Mouse (Mus musculus) lung, embryonic 16.5 days (tissue): ENCODE data around the gene Scai. TPM values are rescaled to one million over a fixed set of nuclear protein-coding genes. Genes with fewer than 3 reads are reported as not detected.

ENCODE experiments used
- ATAC-seq: fragments of 200-750 bp; cut with Nextera tagmentation; 2 replicates; pipeline ENCODE4 v1.8.0; 2017; ENCODE audit warnings: low read depth, mild to moderate bottlenecking, moderate library complexity
- H3K27ac ChIP-seq: fragments of 300-500 bp; sonication (generic); 2 replicates; pipeline ENCODE4 v1.5.1; 2014; ENCODE audit warnings: mild to moderate bottlenecking, control low read depth, low read length
- H3K27me3 ChIP-seq: fragments of 300-500 bp; sonication (generic); 2 replicates; pipeline ENCODE4 v1.6.1; 2014; ENCODE audit warnings: low read depth, low read length, mixed read lengths; ENCODE audit not compliant: control insufficient read depth, insufficient read depth
- H3K36me3 ChIP-seq: fragments of 300-500 bp; sonication (generic); 2 replicates; pipeline ENCODE4 v1.6.1; 2014; ENCODE audit warnings: low read length; ENCODE audit not compliant: control insufficient read depth, insufficient read depth
- H3K4me1 ChIP-seq: fragments of 300-500 bp; sonication (generic); replicated peaks from 2 replicates; pipeline ENCODE4 v1.6.1; 2014; ENCODE audit warnings: low read length, mixed read lengths; ENCODE audit not compliant: control insufficient read depth, insufficient read depth
- H3K4me2 ChIP-seq: fragments of 300-500 bp; sonication (generic); 2 replicates; pipeline ENCODE4 v1.6.1; 2014; ENCODE audit warnings: low read depth, low read length, control low read depth
- H3K4me3 ChIP-seq: fragments of 300-500 bp; sonication (generic); 2 replicates; pipeline ENCODE4 v1.5.1; 2014; ENCODE audit warnings: mild to moderate bottlenecking, low read length, control low read depth
- H3K9ac ChIP-seq: fragments of 300-500 bp; sonication (generic); 2 replicates; pipeline ENCODE4 v1.6.1; 2014; ENCODE audit warnings: low read length, control low read depth
- H3K9me3 ChIP-seq: fragments of 300-500 bp; sonication (generic); 2 replicates; pipeline ENCODE4 v1.6.1; 2016; ENCODE audit warnings: low read length; ENCODE audit not compliant: control insufficient read depth
- WGBS: fragments of 180-500 bp; shearing (Covaris S2); extraction: QIAGEN DNeasy Blood & Tissue Kit; methylation state at CpG from one replicate; pipeline ENCODE4 v1.1.7; 2014; 5-methylcytosine and 5-hydroxymethylcytosine counted together
- polyA plus RNA-seq: library from polyadenylated mRNA; unstranded; fragments of >200 nt; fragmentation: Nextera tagmentation; extraction: Ambion mirVana; gene quantifications from 2 replicates; pipeline ENCODE4 v1.2.1, GENCODE M21; 2015

Gene Scai
- polyA plus RNA-seq, 1 experiment from 2014 or later = 9.0 TPM

- Histone ChIP-seq H3K27ac (no peak overlapping the region), H3K36me3 (no peaks in the 10 kb centered on the region), H3K9ac (no peak overlapping the region), H3K9me3 (no peaks in the 10 kb centered on the region), H3K4me3 (no peak overlapping the region), H3K4me2 (no peak overlapping the region), H3K4me1 (peaks cover 6% of the 10 kb centered on the region; the same call in 1 of the 2 replicates), H3K27me3 (no peaks in the 10 kb centered on the region)
- no peak for ATAC-seq
- 57% methylated on average over 2 of the region's 2 CpGs for WGBS
Measured at GRCm38 (mm10) chr2:39148075-39148474, 42.5 kb downstream of the Scai start.

- no peak overlapping the region for H3K4me3 ChIP-seq
- no peaks in the 10 kb centered on the region for H3K27me3 ChIP-seq
- H3K4me2 ChIP-seq = no peak overlapping the region
- H3K36me3 ChIP-seq = no peaks in the 10 kb centered on the region
- ATAC-seq = peak; percentile 69
- H3K9me3 ChIP-seq = no peaks in the 10 kb centered on the region
- H3K9ac ChIP-seq = no peak overlapping the region
- no peak overlapping the region for H3K27ac ChIP-seq
- 91% methylated on average over 1 of the region's 1 CpGs for WGBS
- H3K4me1 ChIP-seq = peaks cover 6% of the 10 kb centered on the region; the same call in 1 of the 2 replicates
Measured at GRCm38 (mm10) chr2:39146469-39146868, 44.1 kb downstream of the Scai start.

GRCm38 (mm10) chr2:39142357-39142948 lies 48.1 kb downstream of the Scai start:
- 85% methylated on average over 3 of the region's 3 CpGs for WGBS
- no peak for ATAC-seq

GRCm38 (mm10) chr2:39140586-39141455 lies 49.7 kb downstream of the Scai start:
- Histone ChIP-seq H3K9ac (no peak overlapping the region), H3K27ac (no peak overlapping the region), H3K4me3 (no peak overlapping the region), H3K36me3 (no peaks in the 10 kb centered on the region), H3K9me3 (no peaks in the 10 kb centered on the region), H3K4me2 (no peak overlapping the region), H3K4me1 (no peaks in the 10 kb centered on the region), H3K27me3 (no peaks in the 10 kb centered on the region)
- no peak for ATAC-seq
- 79% methylated on average over 7 of the region's 7 CpGs for WGBS

More at GRCm38 (mm10) chr2:39142357-39142948, 48.1 kb downstream of the Scai start:
- Histone ChIP-seq H3K9ac (no peak overlapping the region), H3K9me3 (no peaks in the 10 kb centered on the region), H3K36me3 (no peaks in the 10 kb centered on the region), H3K27ac (no peak overlapping the region), H3K27me3 (no peaks in the 10 kb centered on the region), H3K4me1 (peaks cover 6% of the 10 kb centered on the region; the same call in 1 of the 2 replicates), H3K4me3 (no peak overlapping the region), H3K4me2 (no peak overlapping the region)

GRCm38 (mm10) chr2:39129526-39130326 lies 60.8 kb downstream of the Scai start:
- WGBS = 75% methylated on average over 3 of the region's 3 CpGs
- H3K36me3 ChIP-seq = no peaks in the 10 kb centered on the region
- no peaks in the 10 kb centered on the region for H3K27me3 ChIP-seq
- no peaks in the 10 kb centered on the region for H3K9me3 ChIP-seq
- H3K27ac ChIP-seq = no peak overlapping the region
- no peak overlapping the region for H3K4me3 ChIP-seq
- H3K4me1 ChIP-seq = no peaks in the 10 kb centered on the region
- H3K9ac ChIP-seq = no peak overlapping the region
- no peak for ATAC-seq
- H3K4me2 ChIP-seq = no peak overlapping the region

GRCm38 (mm10) chr2:39124167-39124566 lies 66.4 kb downstream of the Scai start:
- Histone ChIP-seq H3K36me3 (no peaks in the 10 kb centered on the region; the same call in 1 of the 2 replicates), H3K9me3 (no peaks in the 10 kb centered on the region), H3K27ac (no peak overlapping the region), H3K9ac (no peak overlapping the region), H3K4me1 (no peaks in the 10 kb centered on the region), H3K4me3 (no peak overlapping the region), H3K27me3 (no peaks in the 10 kb centered on the region), H3K4me2 (no peak overlapping the region)
- ATAC-seq = no peak
- WGBS = 78% methylated on average over 5 of the region's 5 CpGs

- H3K36me3 ChIP-seq = peaks cover 2% of the 10 kb centered on the region; the same call in 1 of the 2 replicates
- WGBS = 87% methylated on average over 5 of the region's 5 CpGs
- ATAC-seq = no peak
Measured at GRCm38 (mm10) chr2:39121137-39121536, 69.4 kb downstream of the Scai start.

GRCm38 (mm10) chr2:39116583-39116982 lies 74.0 kb downstream of the Scai start:
- Histone ChIP-seq H3K27me3 (no peaks in the 10 kb centered on the region), H3K36me3 (0 out of 2 replicates have a peak, but pooled peaks cover 2% of the 10 kb centered on the region), H3K9me3 (no peaks in the 10 kb centered on the region), H3K4me1 (no peaks in the 10 kb centered on the region), H3K27ac (no peak overlapping the region), H3K4me3 (no peak overlapping the region), H3K9ac (no peak overlapping the region), H3K4me2 (no peak overlapping the region)
- whole genome bisulfite sequencing = 90% methylated on average over 2 of the region's 2 CpGs
- no peak for ATAC-seq

More at GRCm38 (mm10) chr2:39121137-39121536, 69.4 kb downstream of the Scai start:
- H3K4me2 ChIP-seq = no peak overlapping the region
- no peak overlapping the region for H3K27ac ChIP-seq
- no peaks in the 10 kb centered on the region for H3K27me3 ChIP-seq
- no peak overlapping the region for H3K4me3 ChIP-seq
- H3K9me3 ChIP-seq = no peaks in the 10 kb centered on the region
- H3K9ac ChIP-seq = no peak overlapping the region
- no peaks in the 10 kb centered on the region for H3K4me1 ChIP-seq

GRCm38 (mm10) chr2:39114093-39114492 lies 76.4 kb downstream of the Scai start:
- ATAC-seq = no peak
- 0 out of 2 replicates have a peak, but pooled peaks cover 2% of the 10 kb centered on the region for H3K36me3 ChIP-seq
- 89% methylated on average over 7 of the region's 7 CpGs for WGBS

More at GRCm38 (mm10) chr2:39114093-39114492, 76.4 kb downstream of the Scai start:
- no peak overlapping the region for H3K27ac ChIP-seq
- no peak overlapping the region for H3K4me3 ChIP-seq
- no peaks in the 10 kb centered on the region for H3K27me3 ChIP-seq
- H3K4me2 ChIP-seq = no peak overlapping the region
- H3K9ac ChIP-seq = no peak overlapping the region
- no peaks in the 10 kb centered on the region for H3K9me3 ChIP-seq
- no peaks in the 10 kb centered on the region for H3K4me1 ChIP-seq
